Mouse (Mus musculus) ES-E14 (cell line): ENCODE data around the gene Iqub. TPM values are rescaled to one million over a fixed set of nuclear protein-coding genes. Genes with fewer than 3 reads are reported as not detected.

Experiments
- DNase-seq: peaks from one replicate; pipeline ENCODE4 v3.0.0-alpha.2; 2013; ENCODE audit warnings: low read depth, low spot score
- H3K27ac ChIP-seq: 2 replicates; pipeline ENCODE4 v1.5.1; 2012; ENCODE audit warnings: low read depth, mild to moderate bottlenecking, low read length, moderate library complexity, mixed read lengths; ENCODE audit not compliant: poor library complexity, insufficient read depth, severe bottlenecking
- H3K36me3 ChIP-seq: 2 replicates; pipeline ENCODE4 v1.6.1; 2012; ENCODE audit warnings: mild to moderate bottlenecking, low read length, moderate library complexity, mixed read lengths; ENCODE audit not compliant: control insufficient read depth, poor library complexity, insufficient read depth, severe bottlenecking
- H3K4me1 ChIP-seq, 2 experiments: fragments of 150-350 bp in 1 of 2; sonication (generic) in 1 of 2; 2 replicates each; pipeline ENCODE4 v1.6.1; 2012; ENCODE audit warnings: low read length in 2 of 2, mild to moderate bottlenecking in 1 of 2, mixed read lengths in 1 of 2; ENCODE audit not compliant: control insufficient read depth in 2 of 2, insufficient read depth in 2 of 2, poor library complexity in 1 of 2
- H3K4me3 ChIP-seq, 2 experiments: fragments of 150-350 bp in 1 of 2; sonication (generic) in 1 of 2; 2 replicates each; pipeline ENCODE4 v1.5.1; 2012; ENCODE audit warnings: low read length in 2 of 2, low read depth in 1 of 2, mild to moderate bottlenecking in 1 of 2, mixed read lengths in 1 of 2; ENCODE audit not compliant: insufficient read depth in 1 of 2, poor library complexity in 1 of 2, severe bottlenecking in 1 of 2
- H3K9ac ChIP-seq: 2 replicates; pipeline ENCODE4 v1.6.1; 2012; ENCODE audit warnings: low read depth, mild to moderate bottlenecking, low read length, mixed read lengths; ENCODE audit not compliant: poor library complexity, insufficient read depth, severe bottlenecking
- H3K9me3 ChIP-seq: fragments of 150-350 bp; sonication (generic); 2 replicates; pipeline ENCODE4 v1.6.1; 2012; ENCODE audit warnings: low read depth, mild to moderate bottlenecking, low read length; ENCODE audit not compliant: control insufficient read depth, insufficient read depth
- CHD2 ChIP-seq: IDR thresholded peaks from 2 replicates; pipeline ENCODE4 v1.6.1; 2014; ENCODE audit warnings: mild to moderate bottlenecking, low read depth, low read length, inconsistent platforms
- HCFC1 ChIP-seq: IDR thresholded peaks from 2 replicates; pipeline ENCODE4 v1.6.1; 2012; ENCODE audit warnings: low read length, inconsistent platforms, borderline replicate concordance; ENCODE audit not compliant: insufficient read depth
- MAFK ChIP-seq: IDR thresholded peaks from 2 replicates; pipeline ENCODE4 v1.6.1; 2014; ENCODE audit warnings: mild to moderate bottlenecking, low read depth, low read length, inconsistent platforms; ENCODE audit not compliant: insufficient read depth
- ZC3H11A ChIP-seq: IDR thresholded peaks from 2 replicates; pipeline ENCODE4 v1.6.1; 2012; ENCODE audit warnings: low read depth, mild to moderate bottlenecking, inconsistent platforms, low read length, borderline replicate concordance
- ZNF384 ChIP-seq: IDR thresholded peaks from 2 replicates; pipeline ENCODE4 v1.6.1; 2012; ENCODE audit warnings: low read depth, low read length, inconsistent platforms
- in situ Hi-C, 2 experiments: fragments of 600-800 bp; cut with MboI; formaldehyde crosslinking; loops; one replicate each; pipeline ENCODE4 v1.15.1; 2025; ENCODE audit warnings: low sequenced_read_pairs in 2 of 2, inconsistent platforms in 1 of 2; ENCODE audit not compliant: unreplicated experiment in 2 of 2
- total RNA-seq: library from RNA; depleted of rRNA; stranded (reverse); fragments of 300-350 nt; gene quantifications from 2 replicates; pipeline ENCODE4 v1.2.3, GENCODE M21; 2012

Iqub gene
- total RNA-seq, 1 experiment = 0.36 TPM

- no peak overlapping the region for H3K27ac ChIP-seq
Observed at GRCm38 (mm10) chr6:24504141-24504540, 10.7 kb downstream of the Iqub start.

GRCm38 (mm10) chr6:24490341-24490740 is 24.5 kb downstream of the Iqub start:
- Histone ChIP-seq H3K27ac (no peak overlapping the region), H3K36me3 (no peaks in the 10 kb centered on the region), H3K9ac (no peak overlapping the region), H3K4me3 (no peak overlapping the region), H3K4me1 (no peaks in the 10 kb centered on the region), H3K9me3 (no peaks in the 10 kb centered on the region)
- TF ChIP-seq ZNF384 = no peak
- TF ChIP-seq ZC3H11A = no peak
- no peak for TF ChIP-seq CHD2
- TF ChIP-seq MAFK = no peak
- no peak for TF ChIP-seq HCFC1
- no peak for DNase-seq
- in situ Hi-C loops = no loop called here

More at GRCm38 (mm10) chr6:24504141-24504540, 10.7 kb downstream of the Iqub start:
- in situ Hi-C loops = no loop called here
- Histone ChIP-seq H3K9ac (no peak overlapping the region), H3K9me3 (no peaks in the 10 kb centered on the region), H3K4me3 (no peak overlapping the region), H3K4me1 (no peaks in the 10 kb centered on the region), H3K36me3 (no peaks in the 10 kb centered on the region)
- no peak for DNase-seq
- TF ChIP-seq MAFK = no peak
- TF ChIP-seq ZC3H11A = no peak
- TF ChIP-seq HCFC1 = no peak
- no peak for TF ChIP-seq ZNF384

GRCm38 (mm10) chr6:24486530-24486929 is 28.3 kb downstream of the Iqub start:
- no peaks in the 10 kb centered on the region for H3K36me3 ChIP-seq
- H3K9me3 ChIP-seq = no peaks in the 10 kb centered on the region
- H3K9ac ChIP-seq = no peak overlapping the region
- in situ Hi-C loops = no loop called here
- no peaks in the 10 kb centered on the region for H3K4me1 ChIP-seq
- H3K27ac ChIP-seq = no peak overlapping the region
- no peak overlapping the region for H3K4me3 ChIP-seq
- no peak for TF ChIP-seq HCFC1
- TF ChIP-seq ZC3H11A = no peak
- no peak for TF ChIP-seq ZNF384
- TF ChIP-seq MAFK = no peak
- DNase-seq = no peak

GRCm38 (mm10) chr6:24470571-24471132 is 44.2 kb downstream of the Iqub start:
- Histone ChIP-seq H3K27ac (no peak overlapping the region), H3K4me3 (no peak overlapping the region), H3K9me3 (no peaks in the 10 kb centered on the region), H3K9ac (no peak overlapping the region), H3K4me1 (no peaks in the 10 kb centered on the region), H3K36me3 (no peaks in the 10 kb centered on the region)
- in situ Hi-C loops = no loop called here
- TF ChIP-seq MAFK (no peak), ZC3H11A (no peak)
- DNase-seq = no peak

GRCm38 (mm10) chr6:24470135-24470534 is 44.7 kb downstream of the Iqub start:
- TF ChIP-seq ZNF384 (no peak), MAFK (no peak), HCFC1 (no peak), CHD2 (no peak), ZC3H11A (no peak)
- H3K4me3 ChIP-seq = no peak overlapping the region
- H3K9ac ChIP-seq = no peak overlapping the region
- no peaks in the 10 kb centered on the region for H3K4me1 ChIP-seq
- no peaks in the 10 kb centered on the region for H3K9me3 ChIP-seq
- no peaks in the 10 kb centered on the region for H3K36me3 ChIP-seq
- no peak overlapping the region for H3K27ac ChIP-seq
- DNase-seq = no peak
- in situ Hi-C loops = no loop called here
